Mouse (Mus musculus): ENCODE measurements around the gene Zfp13.
"Not testable (repeated sequence)": the region's sequence is repeated elsewhere in the genome, so short reads cannot be mapped to it uniquely, and the experiment has no call there.

Zfp13 gene

DNA sequence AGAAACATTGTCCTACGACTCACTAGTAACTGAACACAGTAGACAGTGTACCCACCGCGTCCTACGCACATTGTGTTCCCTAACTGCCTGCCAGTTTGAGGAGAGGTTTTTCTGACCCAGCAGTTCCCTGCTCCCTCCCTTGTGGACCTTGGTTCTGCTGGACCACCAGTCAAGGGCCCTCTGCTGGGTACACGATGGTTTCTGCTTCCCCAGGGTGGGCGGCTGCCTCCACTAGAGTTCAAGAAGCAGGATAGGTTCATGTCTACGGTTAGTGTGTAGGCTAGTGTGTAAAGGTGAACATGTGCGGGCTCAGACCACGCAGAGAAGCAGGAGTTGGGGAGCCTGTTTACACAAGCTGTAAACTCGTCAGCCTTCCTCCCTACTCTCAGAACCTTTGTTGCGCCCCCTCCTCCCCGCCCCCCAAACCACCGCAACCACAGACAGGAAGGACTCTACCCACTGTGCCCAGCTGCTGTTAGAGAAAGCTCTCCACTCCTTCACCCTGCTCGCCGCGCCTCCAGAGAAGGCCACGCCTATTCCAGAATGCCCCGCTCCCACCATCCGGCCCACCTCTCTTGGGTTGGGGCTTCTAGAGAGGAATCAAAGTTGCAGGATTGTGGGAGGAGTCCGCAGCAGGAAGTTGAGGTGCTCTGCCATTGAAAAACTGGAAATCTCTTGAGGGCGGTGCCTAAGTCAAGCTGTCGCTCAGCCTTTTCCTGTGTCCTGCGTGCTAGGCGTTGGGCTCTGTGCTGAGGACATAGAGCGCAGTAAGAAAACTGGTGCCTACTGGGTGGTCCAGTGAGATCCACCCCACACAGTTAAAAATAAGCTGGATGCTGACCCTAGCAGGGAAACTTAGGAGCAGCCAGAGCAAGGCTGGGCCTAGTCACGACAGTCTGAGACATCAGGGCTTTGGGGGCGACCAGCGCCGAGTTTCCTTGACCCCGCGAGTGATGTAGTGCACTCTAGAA is at the start of gene Zfp13:
TSS of gene Zfp13 (minus strand) at position 906 of the 971 bp plus-strand sequence.
- DNase-seq (ENCODE audit: low spot score), result peak; percentile 98

DNA sequence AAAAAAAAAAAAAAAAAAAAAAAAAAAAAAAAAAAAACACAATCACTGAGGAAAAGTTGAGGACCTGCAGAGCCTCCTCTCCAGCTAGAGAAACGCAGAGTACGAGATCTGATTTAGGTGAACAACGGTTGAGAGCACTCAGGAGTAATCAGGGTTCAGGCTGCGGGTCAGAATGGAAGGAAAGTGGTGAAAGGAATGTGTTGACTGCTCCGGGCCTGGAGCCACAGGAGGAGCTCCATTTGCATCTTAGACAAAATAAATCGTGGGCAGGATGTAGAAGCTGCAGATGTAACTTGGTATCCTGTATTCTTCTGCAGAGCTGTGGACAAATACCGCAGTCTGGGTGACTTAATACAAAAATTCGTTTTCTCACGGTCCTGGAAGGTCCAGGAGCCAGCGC is 46.6 kb upstream of the Zfp13 start:
- DNase-seq (ENCODE audit: low spot score), result no peak

DNA sequence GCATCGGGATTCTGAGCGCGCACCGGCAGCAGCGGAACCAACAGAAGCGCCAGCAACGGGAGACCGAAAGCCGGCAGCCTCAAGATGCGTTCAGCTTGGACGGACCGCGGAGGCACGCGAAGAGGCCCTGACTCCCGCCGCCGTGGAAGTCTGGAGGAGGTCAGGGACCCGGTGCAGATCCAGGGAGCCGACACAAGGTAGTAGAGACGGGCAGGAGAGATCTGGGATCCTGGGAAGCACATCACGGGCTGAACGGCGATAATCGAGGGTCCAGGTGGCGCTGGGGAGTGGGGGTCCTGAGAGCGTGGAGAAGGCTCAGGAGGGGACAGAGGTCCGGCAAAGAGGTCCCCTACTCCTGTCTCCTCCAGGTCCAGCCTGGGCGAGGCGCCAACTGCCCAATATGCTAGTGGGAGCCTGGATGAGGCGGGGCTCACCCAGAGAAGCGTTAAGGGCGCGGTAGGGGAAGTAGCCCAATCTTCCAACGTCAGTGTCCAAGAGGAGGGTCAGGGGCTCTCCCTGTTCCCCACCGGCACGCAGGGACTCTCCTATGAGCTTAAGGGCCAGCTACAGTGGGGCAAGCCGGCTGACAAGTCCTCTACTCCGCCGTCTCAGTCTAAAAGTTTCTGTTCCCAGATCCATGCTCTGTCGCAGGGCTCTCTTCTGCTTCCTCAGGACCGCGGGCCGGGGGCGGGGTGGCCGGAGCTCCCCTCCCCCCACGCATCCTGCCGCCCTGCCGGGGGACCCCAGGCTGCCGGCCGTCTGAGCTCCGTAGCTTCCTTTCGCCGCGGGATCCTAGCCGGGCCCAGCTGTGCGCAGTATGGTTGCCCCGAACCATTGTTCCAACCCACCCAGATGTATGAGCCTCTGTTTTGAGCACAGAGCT is 45.6 kb upstream of the Zfp13 start, which contains the start of gene Mmp25:
TSS of gene Mmp25 (minus strand) at position 665 of the 883 bp plus-strand sequence.
- DNase-seq (ENCODE audit: low spot score), result no peak

DNA sequence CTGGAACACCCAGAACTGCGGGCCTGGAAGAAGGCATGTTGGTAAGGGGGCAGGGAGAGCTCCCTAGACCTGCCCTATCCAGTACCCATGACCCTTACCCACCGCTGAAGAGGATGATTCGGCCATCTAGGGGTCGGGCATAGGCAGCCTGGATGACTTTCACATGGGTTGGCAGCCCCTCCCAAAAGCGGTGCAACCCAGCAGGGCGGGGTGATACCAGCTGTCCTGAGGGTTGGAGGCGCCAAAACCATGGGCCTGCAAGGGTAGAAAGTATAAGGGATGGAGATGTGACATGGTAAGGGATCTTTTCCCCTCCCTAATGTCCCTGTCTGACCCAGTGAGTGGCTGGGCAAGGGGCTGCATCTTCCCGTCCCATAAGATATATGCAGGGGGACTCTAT is 32.0 kb upstream of the Zfp13 start:
- no peak for DNase-seq (ENCODE audit: low spot score)

DNA sequence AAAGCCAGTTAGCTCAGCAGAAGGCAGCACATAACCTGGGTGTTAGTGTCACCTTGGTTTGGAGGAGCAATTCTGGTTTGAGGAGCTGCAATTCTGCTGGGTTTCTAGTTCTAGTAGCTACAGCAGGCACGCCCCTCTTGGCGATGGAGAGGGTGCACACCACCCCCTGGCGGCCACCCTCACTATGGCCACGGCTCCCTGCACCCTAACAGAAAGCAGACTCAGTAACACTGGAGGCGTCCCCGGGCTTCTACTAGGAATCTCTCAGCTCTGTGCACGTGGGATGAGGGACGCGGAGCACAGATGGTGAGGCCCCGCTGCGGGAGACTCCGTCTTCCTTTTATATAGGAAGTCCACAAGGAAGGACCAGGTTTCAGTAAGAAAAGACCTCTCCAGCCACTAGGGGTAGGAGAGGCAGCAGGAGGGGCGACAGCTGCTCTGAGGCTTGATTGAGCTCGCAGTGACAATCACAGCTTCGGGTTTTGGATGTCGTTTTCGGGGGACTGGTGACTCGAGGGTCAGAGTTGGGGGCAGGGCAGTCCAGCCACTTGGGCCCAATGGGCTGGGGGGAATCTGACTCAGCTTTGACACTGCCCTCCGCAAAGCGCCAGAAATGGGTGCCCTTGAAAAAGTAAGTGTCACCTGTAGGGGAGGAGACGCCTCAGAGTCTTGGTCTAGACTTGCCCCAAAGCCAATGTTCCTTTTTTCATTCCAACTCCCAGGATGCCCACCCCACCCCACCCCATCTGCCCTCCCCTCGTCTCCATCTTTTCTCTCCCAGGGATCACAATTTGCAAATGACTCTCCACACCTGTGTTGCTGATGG is 31.1 kb upstream of the Zfp13 start:
- DNase-seq (ENCODE audit: low spot score), result peak; percentile 90

DNA sequence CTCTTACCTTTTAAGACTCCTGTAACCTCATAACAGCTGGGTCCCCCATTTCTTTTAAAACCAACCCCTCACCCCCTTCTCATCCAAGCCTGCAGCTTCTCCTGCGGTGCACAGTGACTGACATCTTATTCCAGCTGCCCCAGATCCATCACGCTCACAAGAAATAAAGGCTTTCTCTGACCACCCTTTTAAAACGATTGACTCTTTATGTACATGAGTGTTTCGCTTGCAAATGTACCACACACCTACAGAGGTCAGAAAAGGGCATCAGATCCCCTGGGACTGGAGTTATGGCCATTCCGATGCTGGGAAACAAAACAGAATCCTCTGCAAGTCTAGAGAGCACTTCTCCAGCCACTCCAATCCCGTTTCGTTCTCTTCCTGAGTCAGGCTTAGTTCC is 28.5 kb upstream of the Zfp13 start:
- DNase-seq (ENCODE audit: low spot score), result no peak

DNA sequence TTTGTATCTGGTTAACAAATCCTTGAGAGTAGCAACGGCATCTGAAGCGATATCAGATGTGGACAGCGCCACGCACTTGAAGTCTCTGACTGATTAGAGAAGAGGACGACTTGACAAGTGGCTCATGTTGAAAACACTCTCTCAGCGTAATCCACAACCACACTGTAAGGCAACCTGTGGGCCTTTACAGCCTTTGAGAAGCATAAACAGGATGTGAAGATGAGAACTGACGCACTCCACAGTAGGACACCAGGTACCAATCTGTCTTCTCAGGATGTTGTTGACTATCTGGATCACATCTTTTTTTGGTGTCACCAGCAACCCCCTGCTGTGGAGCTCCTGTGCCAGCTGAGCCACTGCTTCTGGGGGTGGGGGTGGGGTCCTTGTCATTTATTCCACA is 21.1 kb upstream of the Zfp13 start:
- DNase-seq (ENCODE audit: low spot score), result peak; percentile 92

DNA sequence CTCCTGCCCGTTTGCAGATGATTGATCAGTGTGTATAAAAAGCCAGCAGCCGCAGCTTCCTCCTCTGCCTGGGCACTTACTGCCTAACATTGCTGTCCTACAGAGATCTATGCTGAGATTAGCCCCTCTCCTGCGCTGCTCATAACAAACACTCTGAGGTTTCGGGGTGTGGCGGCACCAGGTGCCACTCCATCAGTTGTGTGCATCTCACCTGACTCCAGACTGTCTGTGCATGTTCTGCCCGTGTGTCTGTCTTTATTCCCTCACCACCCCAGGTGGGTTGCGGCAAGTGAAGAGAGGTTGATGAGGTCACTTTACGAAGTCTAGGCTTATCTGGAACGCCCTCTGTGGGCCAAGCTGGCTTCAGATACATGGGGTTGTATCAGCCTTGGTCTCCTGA is 17.8 kb upstream of the Zfp13 start:
- peak; percentile 91 for DNase-seq (ENCODE audit: low spot score)

DNA sequence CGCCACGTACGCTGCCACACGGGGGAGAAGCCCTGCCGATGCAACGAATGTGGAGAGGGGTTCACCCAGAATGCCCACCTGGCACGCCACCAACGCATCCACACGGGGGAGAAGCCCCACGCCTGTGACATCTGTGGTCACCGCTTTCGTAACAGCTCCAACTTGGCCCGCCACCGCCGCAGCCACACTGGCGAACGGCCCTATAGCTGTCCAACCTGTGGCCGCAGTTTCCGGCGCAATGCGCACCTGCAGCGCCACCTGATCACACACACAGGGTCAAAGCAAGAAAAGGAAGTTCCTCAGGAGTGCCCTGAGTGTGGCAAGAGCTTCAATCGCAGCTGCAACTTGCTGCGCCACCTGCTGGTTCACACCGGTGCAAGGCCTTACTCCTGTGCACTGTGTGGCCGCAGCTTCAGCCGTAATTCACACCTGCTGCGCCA is 11.1 kb upstream of the Zfp13 start:
- peak; percentile 89 for DNase-seq (ENCODE audit: low spot score)

DNA sequence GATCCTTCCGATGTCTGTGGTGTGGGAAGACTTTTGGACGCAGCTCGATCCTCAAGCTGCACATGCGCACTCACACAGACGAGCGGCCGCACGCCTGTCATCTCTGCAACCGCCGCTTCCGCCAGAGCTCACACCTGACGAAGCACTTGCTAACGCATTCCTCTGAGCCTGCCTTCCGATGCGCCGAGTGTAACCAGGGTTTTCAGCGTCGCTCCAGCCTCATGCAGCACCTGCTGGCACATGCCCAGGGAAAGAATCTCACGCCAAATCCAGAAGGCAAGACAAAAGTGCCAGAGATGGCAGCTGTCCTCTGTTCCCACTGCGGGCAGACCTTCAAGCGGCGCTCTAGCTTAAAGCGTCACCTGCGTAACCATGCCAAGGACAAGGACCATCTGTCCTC is 10.3 kb upstream of the Zfp13 start:
- DNase-seq (ENCODE audit: low spot score), result no peak

DNA sequence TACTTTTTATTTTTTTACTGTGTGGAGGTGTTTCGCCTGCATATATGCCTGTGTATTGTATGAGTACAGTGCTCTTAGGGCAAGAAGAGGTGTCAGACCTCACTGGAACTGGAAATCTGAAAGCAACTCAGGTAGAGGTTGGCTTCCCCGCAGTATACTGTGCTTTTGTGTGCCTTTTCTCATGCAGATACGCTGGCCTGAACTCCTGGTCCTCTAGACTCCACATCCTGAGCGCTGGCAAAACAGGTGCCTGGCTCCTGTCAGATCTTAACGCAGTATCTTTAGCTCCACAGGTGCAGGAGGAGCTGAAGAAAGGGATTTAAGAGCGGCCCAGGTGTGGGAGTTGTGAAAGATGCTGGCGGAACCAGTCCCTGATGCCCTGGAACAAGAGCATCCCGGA is 5.9 kb upstream of the Zfp13 start:
- DNase-seq (ENCODE audit: low spot score), result no peak

DNA sequence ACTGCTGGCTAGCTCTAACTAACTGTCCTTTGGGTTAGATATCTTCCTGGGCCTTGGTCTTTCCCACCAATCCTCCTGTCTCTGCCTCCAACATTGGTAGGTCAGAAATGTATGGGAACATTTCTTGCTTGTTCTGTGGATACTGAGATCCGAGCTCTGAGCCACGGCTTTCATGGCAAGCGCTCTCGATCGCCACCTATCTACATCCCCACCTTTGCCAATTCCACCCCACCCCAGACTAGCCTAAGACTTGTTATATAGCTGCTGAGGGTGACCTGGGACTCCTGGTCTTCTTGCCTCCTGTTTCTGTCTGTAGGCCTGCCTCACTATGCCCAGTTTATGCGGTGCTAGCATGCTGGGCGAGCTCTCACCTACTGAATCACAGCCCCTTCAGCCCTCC is 5.1 kb upstream of the Zfp13 start:
- DNase-seq (ENCODE audit: low spot score), result no peak

DNA sequence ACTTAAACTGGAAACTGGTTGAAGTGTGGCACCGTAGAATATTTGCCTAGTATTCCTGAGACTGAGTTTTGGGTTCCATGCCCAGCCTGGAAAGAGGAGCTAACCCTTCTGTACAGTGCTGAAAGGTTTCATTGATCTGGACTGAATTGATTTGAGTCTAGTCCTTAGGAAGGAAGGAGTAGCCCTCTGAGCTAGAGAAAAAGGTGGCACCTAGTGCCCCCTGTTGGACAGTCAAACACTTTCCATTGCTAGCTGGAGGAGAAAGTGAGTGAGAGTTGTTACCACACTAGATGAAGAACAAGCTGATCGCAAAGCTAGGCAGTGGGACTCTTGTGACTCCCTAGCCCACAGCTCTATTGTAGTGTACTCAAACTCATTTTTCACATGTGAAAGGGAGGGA is 4.3 kb upstream of the Zfp13 start:
- peak; percentile 50 for DNase-seq (ENCODE audit: low spot score)

DNA sequence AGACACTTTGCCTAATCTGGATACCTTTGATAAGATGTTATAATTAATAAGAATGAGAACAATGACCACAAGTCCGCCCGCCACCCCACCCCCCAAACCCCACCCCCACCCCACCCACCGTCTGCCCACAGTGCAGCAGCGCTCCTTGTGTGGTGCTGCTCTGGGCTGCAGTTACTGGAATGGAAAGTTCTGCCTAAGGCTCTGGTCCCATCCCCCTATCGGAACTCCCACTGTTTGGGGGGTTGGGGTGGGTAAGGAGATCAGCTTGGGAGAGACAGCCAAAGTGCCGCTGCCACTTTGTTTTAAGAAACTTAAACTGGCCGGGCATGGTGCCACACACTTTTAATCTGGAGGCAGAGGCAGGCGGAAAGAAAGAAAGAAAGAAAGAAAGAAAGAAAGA is 3.8 kb upstream of the Zfp13 start:
- DNase-seq (ENCODE audit: low spot score), result no peak

DNA sequence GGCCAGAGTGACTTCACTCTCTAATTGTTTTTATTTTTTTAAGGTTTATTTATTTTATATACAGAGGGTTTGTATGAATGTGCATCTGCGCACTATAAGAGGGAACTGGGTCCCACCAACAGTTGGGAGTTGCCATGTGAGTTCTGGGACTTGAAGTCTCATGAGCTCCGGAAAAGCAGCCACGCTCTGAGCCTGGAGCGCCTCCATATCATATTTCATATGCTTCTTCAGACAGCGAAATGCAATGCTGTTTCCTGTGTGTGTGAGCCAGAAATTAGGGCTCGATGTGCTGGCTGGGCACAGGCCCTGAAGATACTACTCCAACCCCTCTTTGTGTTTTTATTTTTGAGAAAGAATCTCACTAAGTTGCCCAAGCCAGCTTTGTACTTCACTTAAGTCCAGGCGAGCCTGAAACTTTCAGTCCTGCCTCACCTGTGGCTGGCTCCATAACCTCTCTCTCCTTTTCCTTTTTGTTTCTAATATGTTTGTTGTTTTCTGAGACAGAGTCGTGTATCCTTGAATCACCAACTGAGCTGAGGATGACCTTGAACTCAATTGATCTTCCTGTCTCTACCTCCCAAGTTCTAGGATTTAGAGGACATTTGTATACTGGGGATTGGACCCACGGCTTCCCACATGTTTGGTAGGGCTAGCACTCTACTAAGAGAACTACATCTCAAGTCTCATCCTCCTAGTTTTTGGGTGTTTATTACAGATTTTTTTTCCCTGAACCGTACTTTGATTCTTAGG is 2.7 kb upstream of the Zfp13 start:
- no peak for DNase-seq (ENCODE audit: low spot score)

DNA sequence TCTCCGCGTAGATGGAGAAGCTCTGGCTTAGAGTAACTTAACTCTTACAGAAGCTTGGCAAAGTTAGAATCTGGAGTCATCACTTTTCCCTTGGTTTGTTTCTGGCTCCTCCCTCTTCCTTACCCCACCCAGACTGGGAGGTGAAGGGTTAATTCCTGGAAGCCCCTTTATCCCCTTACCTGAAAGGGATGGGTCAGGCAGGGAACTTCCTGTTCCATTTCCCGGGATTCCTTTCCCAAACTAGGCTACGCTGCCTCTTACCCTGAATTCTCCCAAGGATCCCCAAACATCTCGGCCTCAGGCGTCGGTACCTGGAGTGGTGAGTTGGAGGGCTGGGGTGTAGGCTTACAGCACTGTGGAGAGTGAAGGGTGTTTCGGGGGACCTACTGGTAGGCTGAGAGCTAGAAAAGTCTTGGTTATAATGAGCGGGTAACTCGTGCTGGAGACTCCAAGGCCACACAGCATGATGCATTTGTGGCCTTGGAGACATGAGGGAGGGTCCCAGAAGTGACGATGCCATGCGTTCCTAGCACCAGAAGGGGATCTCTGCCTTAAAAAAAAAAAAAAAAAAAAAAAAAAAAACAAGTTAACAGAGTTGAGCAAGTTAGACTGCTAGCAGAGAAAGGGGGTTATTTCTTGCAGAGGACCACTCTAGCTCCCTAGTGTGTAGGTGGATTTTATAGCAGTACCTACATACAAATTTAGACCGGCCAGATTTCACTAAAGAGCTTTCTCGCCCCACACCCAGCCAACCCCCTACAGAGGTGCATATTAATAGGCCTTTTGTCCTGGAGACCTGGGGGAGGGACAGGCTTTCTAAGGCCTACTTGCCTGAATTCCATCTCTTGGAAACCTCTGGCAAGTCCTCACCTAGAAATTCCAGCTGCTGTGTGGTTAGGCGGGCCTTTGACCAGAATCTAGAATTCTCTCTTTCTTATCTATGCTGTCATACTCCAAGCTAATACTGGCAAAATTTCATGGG is 1.6 kb upstream of the Zfp13 start, which contains the start of gene Zscan10:
TSS of gene Zscan10 (plus strand) at position 216 of the 982 bp plus-strand sequence.
- DNase-seq (ENCODE audit: low spot score), result no peak

DNA sequence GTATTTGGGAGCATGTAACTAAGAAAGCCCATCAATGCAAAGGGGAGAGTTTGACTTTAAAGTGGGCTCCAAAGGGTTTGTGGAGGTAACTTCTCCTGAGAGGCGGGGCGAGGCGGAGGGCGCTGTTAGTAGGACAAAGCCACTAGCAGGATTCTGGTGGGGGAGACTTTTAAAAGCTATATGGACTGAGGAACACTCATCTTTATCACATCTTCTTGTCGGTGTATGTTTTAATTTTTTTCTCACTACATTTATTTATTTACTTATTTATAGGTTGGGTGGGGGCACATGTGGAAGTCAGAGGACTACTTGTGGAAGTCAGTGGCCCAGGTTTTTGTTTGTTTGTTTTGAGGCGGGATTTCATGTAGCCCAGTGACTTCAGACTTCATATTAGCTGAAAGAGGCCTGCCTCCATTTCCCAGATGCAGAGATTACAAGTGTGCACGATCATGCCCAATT is 347 bp upstream of the Zfp13 start:
- no peak for DNase-seq (ENCODE audit: low spot score)

DNA sequence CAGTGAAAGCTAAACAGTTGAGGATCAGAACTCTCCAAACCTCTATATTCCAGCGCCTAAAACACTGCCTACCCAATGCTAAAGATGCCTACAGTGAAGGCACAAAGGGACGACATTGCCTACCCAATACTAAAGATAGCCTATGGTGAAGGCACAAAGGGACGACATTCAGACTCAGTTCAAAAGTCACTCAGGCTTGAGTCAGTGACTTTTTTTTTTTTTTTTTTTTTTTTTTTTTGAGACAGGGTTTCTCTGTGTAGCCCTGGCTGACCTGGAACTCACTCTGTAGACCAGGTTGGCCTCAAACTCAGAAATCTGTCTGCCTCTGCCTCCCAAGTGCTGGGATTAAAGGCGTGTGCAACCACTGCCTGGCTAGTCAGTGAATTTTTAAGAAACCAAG is 4.1 kb downstream of the Zfp13 start:
- not testable (repeated sequence) for DNase-seq (ENCODE audit: low spot score)

DNA sequence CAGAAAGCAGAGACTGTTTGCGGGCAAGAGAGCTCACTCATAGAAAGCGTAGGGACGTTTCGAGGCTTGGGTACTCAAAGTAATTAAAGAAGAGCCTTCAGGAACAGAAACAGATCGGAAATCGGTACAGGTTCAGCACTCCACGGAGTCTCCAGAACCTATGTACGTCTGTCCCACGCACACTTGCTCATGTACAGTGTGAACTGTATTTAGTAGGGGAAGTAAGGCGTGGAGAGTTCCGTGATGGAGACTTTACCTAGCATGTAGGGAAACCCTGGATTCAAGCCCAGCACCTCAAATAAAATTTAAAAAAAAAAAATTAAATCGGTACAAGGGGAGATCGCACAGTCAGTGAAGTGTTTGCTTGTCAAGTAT is 6.4 kb downstream of the Zfp13 start:
- no peak for DNase-seq (ENCODE audit: low spot score)
